Mouse (Mus musculus): Measurements from ENCODE around the gene Nom1.

DNA sequence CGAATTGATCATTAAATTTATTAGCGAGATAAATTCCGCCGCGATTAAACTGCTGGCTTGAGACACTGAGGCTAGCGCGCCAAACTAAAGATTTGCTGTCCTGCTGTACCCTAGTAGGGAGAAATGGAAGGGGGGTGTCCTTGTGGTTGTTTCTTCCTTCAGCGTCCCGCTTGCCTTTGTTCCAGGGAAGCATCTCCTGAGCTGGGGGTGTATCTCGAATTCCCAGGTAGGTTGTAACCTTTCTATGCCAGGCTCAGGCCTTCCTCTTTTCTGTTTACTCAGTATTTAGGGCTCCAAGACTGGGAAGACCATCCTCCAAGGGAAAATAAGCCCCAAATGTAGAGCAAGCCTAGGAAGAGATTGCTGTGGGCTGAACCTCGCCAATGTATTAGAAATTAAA is 36.9 kb downstream of the Nom1 start:
- TF ChIP-seq GATA1 (IDR thresholded peaks at IDR 0.05; ENCODE audit: borderline replicate concordance, low read length) (no peak), FLI1 (IDR thresholded peaks at IDR 0.05; ENCODE audit: low read length) (no peak)
